Mouse (Mus musculus): ENCODE measurements around the gene Sys1.

Gene Sys1

DNA sequence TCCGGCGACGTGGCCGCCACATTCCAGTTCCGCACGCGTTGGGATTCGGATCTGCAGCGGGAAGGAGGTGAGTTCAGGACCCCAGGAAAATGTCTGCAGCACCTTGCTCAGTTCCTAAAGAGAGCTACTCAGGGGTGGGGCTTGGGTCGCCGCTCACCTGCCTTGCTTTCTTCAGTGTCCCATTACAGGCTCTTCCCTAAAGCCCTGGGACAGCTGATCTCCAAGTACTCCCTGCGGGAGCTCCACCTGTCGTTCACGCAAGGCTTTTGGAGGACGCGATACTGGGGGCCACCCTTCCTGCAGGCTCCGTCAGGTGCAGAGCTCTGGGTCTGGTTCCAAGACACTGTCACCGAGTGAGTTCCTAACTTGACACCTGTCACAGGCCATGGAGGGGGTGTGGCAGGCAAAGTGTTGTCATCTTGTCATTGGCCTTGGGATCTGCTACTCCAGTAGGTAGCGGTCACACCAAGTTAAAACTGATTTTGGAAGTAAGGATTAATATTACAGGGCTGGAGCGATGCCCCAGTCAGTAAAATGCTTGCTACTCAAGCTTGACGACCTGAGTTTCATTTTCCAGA lies 41.0 kb downstream of the Sys1 start:
- no peak for DNase-seq (ENCODE audit: low spot score in 2 of 2)

DNA sequence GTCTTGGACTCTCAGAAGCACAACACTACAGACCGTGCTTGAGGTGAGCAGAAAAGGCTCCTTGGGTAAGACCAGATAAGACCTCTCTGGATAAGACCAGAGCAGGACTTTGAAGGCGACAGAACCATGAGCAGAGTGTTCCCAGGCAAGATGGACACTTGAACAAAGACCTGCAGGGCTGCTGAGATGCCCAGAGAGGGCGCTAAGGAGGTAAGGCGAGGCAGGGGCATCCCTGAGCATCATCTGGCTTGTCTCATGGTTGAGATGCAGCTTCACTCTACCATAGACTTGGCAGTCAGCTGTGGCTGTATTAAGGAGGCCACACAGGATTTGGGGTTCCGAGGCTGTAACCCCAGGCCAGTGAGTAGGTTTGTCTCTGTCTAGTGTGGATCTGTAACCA lies 42.6 kb downstream of the Sys1 start:
- no peak for DNase-seq (ENCODE audit: low spot score in 2 of 2)

DNA sequence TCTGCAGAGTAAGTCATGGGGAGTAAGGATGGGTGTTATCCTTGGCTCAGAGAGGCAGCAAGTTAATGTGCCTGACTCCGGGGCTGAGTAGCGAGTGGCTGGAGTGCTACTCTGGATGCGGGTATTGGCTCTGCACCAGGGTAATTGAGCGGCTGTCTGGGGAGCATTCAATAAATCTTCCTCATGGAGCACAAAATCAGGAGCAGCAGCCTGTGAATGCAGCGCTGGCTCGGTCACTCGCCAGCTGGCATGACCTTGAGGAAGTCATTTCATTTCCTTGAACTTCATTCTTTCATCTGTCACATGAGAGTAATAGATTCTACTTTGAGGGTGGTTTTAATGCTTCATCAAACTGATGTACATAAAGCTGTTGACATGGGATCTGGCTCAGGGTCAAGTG lies 43.7 kb downstream of the Sys1 start:
- no peak for DNase-seq (ENCODE audit: low spot score in 2 of 2)

DNA sequence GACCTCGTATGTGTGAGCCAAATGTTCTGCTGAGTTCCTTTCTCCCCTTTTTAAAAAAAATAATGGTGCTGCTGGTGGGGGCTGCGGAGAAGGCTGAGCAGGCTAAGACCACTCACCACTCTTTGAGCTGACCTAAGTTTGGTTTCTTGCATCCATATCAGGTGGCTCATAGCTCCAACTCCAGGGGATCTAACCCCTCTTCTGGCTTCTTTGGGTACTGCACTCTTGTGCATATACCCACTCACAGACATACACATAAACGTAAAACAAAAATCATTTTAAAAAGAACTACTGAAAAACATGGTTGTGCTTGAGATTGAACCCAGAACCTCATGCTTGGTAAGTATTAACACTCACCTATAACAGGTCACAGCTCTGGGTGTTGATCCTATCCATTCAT lies 48.2 kb downstream of the Sys1 start:
- no peak for DNase-seq (ENCODE audit: low spot score in 2 of 2)

DNA sequence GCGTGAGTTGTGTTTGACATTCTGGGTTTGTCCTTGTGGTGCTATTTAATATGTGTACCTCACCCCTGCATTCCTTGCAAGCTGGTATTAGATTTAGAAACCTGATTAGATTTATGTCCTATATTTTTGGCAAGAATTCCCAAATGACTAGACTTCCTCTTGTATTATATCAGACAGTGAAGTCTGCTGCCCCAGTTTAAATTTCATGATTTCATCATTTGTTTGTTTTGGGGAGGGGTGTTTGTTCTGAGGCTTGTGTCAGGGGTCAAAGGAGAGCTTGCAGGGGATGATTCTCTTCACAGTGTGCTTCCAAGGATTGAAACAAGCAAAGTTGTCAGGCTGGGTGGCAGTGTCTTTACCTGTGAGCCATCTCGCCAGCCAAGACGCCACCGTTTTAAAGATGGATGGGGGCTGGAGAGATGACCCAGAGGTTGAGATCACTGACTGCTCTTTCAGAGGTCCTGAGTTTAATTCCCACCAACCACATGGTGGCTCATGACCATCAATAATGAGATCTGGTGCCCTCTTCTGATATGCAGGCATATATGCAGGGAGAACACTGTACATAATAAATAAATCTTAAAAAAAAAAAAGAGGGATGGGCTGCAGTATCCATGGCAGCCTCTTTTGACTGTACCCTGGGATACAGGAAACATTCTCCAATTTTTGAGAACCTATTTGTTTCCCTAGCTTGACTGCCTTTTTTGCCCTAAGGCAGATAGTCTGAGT lies 49.0 kb downstream of the Sys1 start:
- no peak for DNase-seq (ENCODE audit: low spot score in 2 of 2)

DNA sequence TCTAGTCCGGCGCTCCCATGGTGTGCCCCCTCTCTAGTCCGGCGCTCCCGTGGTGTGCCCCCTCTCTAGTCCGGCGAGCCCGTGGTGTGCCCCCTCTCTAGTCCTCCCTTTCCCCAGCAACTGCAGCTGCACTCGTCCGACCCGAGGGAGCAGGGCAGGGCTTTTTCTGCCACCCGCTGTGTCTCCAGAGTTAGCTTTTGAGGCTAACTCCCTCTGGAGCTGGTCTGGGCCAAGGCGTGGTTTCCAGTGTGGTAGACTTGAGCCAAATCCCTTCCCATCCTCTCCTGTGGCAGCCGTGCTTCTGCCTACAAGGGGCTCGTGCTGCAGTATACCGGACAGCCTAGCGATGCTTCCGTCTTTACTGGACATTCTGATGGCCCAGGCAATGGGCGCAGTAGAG lies 51.0 kb downstream of the Sys1 start:
- DNase-seq (ENCODE audit: low spot score in 2 of 2), result no peak

DNA sequence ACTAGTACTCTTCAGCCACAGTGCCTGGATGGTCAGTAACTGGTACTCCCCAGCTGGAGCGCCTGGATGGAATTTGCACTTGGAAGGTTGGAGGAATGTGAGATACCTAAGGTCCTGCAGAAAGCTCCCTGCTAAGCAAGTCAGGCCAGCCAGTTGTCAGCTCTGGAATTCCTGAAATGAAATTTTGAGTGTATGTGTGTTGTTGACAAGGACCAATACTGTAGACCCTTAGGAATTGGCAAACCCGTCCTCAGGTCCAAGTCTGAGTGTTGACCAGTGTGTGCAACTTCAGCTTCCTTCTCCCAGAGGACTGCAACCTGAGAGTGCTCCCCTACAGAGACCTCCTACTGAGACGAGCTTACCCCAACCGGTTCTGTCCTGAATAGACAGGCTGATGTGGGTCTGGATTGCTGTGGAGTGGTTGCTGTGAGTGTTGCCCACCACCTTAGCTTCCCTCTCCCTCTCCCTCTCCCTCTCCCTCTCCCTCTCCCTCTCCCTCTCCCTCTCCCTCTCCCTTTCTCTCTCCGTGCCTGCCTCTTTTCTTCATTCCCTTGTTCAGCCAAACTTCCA lies 53.9 kb downstream of the Sys1 start:
- DNase-seq (ENCODE audit: low spot score in 2 of 2), result no peak

DNA sequence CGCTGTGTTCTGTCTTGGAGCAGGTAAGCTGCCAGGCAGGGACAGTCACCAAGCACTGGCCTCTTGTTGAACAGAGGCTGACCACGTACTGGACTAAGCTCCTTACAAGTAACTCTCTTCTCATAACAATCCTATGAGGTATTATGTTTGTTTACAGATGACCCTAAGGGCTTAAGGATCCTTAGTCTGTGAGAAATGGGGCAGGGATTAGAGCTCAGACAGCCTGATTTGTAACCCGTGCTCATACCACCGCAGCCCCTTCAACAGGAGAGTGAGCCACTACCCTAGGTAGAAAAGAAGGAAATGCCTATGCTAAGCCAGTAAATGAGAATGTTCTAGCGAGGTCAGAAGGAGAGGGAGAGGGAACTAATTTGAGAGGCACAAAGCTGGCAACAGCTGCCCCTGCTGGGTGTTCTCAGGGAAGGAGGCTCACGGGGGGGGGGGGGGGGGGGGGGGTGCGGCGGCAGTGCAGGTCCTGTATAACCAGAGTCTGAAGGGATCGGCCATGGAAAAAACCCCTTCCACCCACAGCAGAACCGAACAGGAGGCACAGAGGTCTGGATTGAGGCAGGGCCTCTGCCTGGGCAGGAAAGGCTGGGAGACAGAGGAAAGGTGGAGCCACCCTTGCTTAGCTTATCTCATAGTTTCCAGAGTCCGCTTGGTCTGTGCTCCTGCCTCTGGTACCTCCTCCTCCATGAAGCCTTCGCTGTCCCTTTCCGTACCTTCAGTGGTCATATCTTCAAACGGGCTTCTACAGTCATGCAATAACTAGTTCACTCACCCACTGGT lies 55.6 kb downstream of the Sys1 start:
- DNase-seq (ENCODE audit: low spot score in 2 of 2), result no peak

DNA sequence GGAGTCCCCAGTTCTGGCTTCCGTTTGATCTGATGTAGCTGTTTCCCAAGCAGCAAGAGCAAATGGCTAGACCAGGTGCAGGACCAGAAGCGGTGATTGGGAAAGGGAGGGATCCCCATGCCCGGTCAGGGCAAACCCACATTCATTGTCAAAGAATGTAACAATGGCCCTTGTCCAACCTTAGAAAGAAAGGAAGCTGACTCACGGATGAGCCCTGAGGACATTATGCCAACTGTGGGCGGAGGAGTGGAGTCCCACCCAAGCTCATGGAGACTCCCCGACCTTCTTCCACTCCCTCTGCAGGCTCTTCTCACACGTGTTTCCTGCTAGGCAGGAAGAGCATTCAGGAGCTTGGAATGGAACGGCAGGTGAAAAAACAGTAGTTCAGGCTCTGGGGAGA lies 56.6 kb downstream of the Sys1 start:
- peak in 1 of 2 experiments; percentile 57 for DNase-seq (ENCODE audit: low spot score in 2 of 2)

DNA sequence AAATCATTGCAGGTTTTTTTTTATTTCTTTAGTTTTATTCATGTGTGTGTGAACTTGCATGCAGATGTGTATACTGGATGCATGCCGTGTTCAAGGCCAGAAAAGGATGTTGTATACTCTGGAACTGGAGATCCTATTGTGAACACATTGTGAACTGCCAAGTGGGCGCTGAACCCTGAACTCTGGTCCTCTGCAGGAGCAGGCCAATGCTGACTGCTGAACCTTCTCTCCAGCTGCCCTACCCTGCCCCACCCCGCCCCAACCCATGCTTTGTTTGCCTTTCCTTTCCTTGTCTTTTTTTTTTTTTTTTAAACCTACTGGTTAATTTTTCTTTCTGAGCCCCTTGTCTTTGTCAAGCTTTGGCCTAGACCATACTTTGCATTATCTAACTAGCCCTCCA lies 58.2 kb downstream of the Sys1 start:
- no peak for DNase-seq (ENCODE audit: low spot score in 2 of 2)

DNA sequence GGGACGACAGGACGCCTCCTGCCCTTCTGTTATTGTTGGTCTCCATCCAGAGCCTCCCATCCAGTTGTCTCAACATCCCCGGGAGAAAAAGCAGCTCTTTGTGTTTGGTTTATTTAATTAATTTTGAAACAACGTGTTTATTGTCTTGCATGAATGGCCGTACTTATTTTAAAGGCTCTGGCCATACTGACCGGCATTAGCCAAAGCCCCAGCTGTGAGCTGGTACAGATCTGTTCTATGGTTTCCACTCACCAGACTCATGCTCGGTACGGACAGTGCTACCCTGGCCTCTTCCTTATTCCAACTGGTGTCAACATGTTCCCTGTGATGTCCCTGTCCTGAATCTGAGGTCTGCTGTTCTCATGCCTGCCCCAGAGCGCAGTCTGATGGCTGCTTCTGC lies 59.1 kb downstream of the Sys1 start:
- no peak for DNase-seq (ENCODE audit: low spot score in 2 of 2)

DNA sequence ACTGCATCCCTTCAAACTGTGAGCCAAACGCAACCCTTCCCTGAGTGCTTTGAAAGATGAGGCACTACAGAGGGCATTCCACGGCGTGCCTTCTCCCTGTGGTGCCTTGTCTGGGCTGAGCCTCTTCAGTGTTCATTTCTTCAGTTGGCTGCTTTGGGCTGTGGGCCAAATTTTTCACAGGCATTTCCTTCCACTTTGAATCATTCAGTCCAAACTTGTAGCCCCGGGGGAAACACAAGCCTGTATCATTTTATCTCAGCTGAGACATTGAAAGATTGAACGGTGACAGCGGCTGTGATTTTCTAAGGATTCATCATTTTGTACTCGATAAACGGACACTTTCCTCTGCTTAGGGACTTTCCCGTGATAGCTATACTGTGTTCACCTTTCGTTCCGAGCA lies 59.8 kb downstream of the Sys1 start:
- DNase-seq (ENCODE audit: low spot score in 2 of 2), result no peak

DNA sequence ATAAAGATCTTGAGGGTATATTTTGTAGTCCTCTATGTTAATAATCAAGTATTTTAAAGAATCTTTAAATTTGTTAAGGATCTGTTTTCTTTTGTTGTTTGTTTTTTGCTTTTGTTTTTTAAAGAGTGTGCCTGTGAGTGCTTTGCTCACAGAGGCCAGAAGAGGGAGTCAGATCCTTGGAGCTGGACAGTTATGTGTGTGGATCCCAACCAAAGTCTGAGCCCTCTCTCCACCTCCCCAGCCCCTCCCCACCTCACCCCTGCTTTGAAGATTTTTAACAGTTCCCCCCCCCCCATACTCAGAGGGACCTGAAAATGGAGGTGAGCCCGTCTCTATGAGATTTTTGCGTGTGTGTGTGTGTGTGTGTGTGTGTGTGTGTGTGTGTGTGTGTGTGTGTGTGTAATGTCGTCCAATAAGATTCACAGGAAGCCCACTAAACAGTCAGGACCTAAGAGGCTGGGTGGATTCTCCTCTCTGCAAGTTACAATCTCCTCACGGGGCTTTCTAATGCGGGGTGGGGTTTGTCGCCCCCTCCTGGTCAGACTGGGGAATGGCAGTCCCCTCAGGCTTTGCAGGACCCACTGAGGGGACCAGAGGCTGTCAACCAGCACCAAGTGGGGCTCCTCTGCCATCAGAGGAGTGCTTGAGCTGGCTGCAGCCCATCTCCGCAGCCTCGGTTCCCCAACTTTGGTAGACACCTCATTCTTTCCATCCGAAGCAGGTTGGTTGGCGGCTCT lies 60.9 kb downstream of the Sys1 start:
- peak; percentile 63 to 66 for DNase-seq (ENCODE audit: low spot score in 2 of 2)

DNA sequence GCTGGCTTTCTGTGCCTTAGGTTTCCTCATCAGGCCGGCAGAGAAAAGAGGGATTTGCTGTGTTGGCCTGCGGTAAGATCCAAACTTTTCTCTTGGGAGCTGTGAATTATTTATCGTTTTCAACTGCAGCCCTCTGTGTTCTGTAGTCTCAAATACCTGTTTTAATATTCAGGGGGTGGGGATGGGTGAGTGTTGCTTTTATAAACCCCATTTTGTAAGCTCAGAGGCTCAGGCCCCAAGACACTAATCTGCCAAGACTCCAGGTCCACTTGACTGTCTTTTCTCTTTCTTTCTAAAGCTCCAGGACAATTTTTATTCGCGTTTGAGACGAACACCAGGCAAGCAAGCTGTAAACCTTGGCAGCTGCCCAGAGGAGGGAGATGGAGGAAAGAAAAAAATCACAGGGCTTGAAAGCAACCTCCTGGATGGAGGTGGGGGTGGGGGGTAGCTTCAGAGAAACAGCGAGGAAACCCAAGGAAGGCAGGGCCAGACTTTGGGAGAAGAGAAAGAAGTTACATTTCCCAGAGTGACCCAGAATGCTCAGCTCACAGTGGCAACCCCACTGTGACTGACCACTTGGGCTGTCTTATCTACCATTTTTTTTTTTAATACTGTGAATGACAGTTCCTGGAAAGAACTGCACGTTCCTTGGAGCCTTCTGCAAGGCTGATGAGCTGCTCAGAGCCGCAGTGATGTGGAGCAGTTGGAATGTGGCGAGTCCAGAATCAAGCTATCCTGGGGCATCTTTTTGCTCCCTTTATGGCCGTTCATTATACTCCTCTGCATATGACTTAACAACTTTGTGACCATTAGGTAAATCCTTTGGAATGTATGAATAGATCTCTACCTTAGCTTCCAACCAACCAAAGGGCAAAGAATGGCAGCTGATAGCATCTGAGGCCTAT lies 61.8 kb downstream of the Sys1 start:
- no peak for DNase-seq (ENCODE audit: low spot score in 2 of 2)

DNA sequence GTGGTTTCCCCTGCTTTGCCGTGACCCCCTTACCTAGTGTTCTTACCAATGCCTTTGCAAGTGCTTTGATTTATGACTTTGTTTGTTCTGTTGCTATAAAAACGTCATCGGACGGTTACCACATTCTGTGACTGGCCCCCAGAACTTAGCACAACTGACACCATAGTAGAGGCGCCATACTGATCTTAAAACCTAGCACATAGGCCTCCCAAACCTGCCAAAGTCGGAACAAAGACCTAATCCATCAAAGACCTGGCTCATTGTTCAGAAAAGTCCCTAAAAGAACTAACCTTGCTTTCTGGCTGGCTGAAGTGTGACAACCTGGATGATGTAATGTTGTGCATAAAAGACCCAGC lies 62.4 kb downstream of the Sys1 start:
- DNase-seq (ENCODE audit: low spot score in 2 of 2), result no peak

DNA sequence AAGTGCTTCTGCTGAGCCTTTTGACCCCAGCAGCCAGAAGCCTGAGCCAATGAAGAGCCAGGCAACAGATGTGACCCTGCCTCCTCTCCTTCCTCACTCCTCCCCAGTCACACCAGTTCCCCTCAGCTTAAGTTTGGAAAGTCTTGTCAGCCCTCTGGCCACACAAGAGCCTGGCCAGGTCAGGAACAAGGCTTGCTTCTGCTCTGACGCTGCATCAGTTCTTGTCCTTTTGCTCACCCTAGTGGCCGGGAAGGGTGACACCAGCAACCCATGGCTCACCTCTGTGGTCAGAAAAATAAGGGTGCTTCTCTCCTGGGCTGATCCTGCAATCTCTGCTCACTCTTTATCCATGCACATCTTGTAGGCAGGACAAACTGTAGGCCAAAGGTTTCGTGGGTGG lies 64.0 kb downstream of the Sys1 start:
- DNase-seq (ENCODE audit: low spot score in 2 of 2), result peak in 1 of 2 experiments; percentile 64

DNA sequence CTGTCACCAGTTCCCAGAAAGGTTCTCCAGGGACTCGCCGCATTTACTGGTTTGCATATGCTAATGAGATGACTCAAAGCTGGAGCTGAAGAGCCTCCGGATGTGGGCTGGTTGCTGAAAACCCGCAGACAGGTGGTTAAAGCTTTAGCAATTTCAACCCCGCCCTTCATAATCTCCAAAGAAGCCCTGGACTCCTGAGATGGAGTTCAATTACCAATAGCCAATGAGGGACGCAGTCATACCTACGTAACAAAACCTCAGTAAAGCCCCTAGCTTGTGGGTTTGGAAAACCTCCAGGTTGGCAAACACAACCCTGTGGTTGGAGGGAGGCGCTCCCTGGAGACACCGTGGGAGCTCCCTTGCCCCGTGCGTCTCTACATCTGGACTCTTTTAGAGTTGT lies 65.1 kb downstream of the Sys1 start:
- no peak for DNase-seq (ENCODE audit: low spot score in 2 of 2)

DNA sequence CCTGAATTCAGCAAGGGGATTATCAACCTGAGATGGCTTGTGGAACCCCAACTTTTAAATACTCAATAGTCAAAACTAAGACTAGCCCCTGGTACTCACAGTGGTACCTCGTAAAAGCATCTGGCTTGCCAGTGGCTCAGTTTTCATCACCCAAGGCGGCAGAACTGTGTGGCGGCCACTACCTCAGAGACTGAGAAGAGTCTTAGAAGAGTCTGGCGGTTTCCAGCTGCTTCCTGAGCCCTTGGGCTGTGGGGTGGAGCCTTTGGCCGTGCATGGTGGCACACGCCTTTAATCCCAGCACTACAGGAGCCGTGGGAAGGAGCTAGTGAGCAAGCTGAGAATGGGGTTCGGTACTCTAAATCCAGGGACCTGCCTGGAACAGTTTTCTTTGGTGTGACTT lies 65.5 kb downstream of the Sys1 start:
- no peak for DNase-seq (ENCODE audit: low spot score in 2 of 2)

DNA sequence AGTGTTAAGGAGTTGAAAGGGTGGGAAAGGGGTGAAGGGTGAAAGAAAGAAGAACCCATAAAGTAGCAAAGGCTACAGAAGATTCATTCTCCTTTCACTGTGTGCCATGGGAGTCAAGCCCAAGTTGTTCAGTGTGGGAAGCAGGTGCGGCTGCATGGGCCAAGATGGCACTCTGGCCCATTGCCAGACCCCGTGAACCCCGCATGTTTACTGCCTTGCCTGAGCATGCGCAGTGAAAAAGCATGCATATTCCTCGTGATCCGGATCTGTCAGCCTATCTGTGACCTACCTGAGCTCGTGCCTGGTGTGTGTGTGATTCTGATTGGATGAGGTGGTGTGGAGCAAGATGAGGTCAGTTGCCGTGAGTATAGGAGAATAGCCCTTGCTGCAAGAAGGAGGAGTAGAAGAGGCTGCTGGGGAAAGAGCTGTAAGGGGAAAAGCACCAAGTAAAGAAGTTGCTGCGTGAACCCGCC lies 66.6 kb downstream of the Sys1 start:
- DNase-seq (ENCODE audit: low spot score in 2 of 2), result peak in 1 of 2 experiments; percentile 53

DNA sequence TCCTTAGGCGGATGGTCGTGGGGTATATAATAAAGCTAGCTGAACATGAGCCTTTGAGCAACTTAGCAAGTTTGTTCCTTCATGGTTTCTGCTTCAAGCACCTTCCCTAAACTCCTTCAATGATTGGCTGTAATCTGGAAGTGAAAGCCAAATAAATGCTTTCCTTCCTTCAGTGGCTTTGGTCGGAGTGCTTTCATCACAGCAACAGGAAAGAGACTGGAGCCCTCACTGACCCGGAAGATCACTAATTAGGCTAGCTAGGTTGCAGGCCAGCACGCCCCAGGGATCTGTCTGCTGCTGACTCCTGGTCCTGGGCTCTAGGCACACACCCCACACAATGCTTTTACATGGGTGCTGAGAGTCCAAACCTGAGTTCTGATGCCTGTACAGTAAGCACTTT lies 71.8 kb downstream of the Sys1 start:
- no peak for DNase-seq (ENCODE audit: low spot score in 2 of 2)
